Mouse (Mus musculus): Measurements from ENCODE around the gene Aplp1.

Gene Aplp1

DNA sequence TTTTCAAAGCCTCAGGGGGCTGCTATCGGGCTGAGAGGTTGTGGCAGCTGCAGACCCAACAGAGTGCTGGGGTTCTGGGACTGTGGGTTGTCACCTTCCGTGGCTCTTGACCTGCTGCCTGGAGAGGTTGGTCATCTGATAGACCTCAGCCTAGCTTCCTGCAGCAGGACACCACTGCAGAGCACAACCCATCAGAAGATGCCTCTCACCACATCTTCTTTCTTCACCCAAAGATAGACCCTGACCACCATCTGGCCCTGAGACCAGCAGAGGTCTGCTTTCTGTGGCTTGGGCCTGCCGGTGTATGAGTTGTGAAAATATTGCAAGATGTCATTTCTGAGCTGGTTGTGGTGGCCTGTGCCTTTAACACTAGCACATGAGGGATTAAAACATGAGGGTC is 34.3 kb downstream of the Aplp1 start:
- no peak for DNase-seq (ENCODE audit: low read depth, low spot score)

DNA sequence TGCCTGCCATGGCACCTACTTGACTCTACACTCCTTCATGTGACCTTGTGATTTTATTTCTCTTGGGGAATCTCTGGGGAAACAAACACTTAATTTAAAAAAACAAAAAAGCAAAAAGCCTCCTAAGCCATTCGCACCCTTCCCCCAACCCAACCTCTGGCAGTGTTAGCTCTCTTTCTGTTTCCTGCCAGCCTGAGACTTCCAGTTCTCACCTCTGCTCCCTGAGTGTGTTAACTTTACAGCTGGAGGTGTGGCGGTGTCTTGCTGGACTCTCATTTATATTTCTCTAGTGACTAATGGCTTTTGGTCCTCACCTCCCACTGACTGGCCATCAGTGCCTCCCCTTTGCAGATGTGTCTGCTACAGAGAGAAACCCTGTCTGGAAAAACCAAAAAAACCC is 35.5 kb downstream of the Aplp1 start:
- DNase-seq (ENCODE audit: low read depth, low spot score) = no peak

DNA sequence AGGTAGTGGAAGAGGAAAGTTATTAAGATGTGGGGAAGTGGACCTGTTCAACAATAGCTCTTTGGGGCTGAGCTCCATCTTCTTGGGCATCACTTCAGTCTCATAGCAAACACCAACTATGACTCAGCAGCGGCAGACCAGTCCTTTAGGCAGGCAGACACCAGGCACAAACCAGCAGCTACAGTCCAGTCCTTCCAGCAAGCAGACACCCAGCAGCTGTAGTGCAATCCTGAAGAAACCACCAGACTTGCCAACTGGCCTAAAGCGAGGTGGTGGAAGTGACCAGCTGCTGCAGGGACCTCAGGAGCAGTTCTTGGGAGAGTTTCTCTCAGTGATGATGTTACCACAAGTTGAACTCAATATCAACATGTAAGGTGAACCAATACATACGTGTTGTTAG is 36.7 kb downstream of the Aplp1 start:
- no peak for DNase-seq (ENCODE audit: low read depth, low spot score)

DNA sequence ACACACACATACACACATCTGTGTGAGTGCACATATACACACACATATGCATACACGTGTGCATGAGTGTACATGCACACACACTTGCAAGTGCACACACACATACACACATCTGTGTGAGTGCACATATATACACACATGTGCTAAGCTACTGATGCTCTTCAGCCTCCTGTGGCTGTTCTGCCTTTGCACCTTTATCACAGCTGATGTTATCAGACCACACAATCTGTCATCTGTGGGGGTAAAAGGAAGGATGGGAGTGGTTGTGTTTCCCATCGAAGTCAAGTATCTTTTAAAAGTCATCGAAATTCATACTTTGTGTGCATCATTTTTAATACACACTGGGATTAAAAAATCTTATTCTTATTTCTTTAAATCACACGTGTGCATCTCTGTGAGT is 43.0 kb downstream of the Aplp1 start:
- DNase-seq (ENCODE audit: low read depth, low spot score) = no peak

DNA sequence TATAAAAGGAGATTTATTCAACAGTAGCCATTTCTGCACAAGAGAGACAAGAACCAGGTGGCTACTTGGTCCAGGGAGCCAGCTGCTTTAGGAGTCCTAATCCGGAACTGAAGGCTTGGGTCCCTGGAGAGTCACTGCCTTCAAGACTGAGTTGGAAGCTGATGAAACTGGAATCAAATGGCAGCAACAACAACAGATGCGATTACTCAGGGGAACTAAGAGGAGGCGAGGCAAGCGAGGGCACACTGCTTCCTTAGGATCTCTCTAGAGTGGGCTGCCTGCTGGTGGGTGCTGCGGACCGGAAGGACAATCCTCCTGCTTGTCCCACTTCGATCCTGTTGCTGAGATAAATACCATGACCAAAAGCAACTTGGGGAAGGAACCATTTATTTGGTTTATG is 45.7 kb downstream of the Aplp1 start:
- no peak for DNase-seq (ENCODE audit: low read depth, low spot score)

DNA sequence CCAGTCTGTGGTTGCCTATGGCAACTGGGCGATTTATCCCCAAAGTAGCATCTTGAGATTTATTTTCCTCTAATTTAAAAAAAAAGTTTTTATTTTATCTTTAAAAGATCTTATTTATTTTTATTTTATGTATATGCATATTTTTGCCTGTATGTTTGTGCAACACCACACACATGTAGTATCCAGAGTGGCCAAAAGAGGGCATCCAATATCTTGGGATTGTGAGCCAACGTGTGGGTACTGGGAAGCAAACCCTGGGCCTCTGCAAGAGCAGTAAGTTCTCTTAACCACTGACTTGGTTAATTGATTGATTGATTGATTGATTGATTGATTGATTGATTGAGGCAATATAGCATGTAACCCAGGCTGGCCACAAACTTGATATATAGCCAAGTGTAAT is 50.5 kb downstream of the Aplp1 start:
- no peak for DNase-seq (ENCODE audit: low read depth, low spot score)

DNA sequence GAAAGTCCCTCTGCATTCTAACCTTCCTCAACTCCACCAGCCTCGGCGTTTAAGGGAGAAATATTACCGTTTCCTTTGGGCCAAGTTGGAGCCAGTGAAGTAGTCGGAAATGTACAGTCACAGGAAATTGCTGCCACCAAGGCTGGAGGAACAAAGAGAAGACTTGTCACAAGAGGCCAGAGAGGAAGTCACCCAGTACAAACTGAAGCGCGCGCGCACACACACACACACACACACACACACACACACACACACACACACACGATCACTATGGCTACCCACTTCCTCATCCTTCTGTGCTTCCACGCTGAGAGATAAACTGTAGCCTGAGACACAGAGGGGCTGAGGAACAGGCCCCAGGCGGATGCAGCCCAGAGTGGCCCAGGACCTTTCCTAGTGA is 51.0 kb downstream of the Aplp1 start:
- peak; percentile 55 for DNase-seq (ENCODE audit: low read depth, low spot score)

DNA sequence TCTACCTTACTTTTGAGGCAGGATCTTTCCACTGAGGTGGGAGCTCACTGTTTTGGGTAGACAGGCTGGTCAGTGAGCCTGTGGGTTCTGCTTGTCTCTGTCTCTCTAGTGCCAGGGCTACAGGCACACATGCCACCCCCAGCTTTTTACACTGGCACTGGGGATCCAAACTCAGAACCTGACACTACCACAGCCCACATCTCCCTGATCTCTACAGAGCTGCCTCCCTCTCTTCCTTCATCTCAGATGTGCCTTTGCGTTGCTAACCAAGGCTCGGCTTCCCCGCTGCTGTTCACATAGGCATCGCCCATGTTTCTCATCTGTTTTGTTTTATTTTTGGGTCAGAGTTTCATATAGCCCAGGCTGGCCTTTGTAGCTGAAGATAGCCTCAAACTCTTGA is 51.7 kb downstream of the Aplp1 start:
- no peak for DNase-seq (ENCODE audit: low read depth, low spot score)

DNA sequence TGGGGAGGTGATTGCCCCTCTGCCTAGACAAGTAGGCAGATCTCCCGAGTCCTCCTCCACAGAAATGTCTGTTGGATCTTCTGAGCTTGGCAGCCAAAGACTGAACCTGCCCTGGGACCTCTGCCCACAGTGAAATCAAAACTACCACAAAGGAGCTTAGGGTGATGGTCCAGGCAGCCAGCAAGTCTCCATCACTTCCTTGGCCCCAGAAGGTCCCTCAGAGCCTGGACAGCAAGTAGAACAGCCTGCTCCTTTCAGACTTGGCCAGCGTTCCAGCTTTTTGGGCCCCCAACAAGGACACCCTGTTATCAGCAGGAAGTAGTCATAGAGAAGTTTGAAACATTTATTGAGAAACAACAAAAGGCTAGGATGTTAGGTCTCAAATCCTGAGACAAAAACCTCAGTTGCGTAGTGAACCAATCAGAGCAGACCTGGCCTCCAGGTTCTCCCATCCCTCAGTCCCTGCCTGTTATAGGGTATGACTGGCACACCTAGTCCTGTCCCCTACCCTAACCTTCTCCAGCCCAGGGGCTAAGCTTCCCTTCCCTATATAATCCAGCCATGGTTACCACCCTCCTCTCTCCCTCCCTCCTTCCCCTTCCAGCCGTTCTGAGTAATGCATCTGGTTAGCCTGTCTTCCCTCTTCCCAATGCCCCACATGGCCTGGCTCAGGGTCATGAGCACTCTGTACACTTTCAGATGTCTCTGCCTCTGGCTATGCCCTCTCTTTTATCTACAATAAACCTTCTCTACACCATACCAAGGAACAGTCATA is 52.4 kb downstream of the Aplp1 start:
- no peak for DNase-seq (ENCODE audit: low read depth, low spot score)

Data from skeletal muscle tissue, adult 2 months (tissue).